Mouse (Mus musculus): ENCODE data around the gene Colca2. TPM values are rescaled to one million over a fixed set of nuclear protein-coding genes. Genes with fewer than 3 reads are reported as not detected.

The Colca2 gene
- polyA plus RNA-seq, 1 experiment from 2014 or later = 1.9 TPM

DNA sequence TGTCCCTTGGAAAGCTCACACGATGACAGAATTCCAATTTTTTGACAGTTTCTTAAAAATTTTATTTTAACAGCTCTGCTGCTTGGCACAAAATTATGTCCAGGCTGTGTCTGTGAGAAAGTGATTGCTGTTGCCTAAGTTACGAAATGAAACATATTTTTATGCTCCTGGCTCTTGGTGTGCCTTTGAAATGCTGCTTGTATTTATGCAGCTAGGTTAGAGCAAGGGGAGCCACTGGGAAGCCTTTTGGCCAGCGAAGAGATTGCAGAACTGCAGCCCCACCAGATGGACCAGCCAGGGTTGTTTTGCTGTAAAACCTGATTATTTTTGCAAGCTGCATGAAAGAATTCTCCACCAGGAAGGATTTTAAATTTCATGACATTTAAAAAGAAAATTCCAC is 26.8 kb upstream of the Colca2 start:
- no peaks in the 10 kb centered on the region for H3K36me3 ChIP-seq (replicated peaks)
- H3K9me3 ChIP-seq = no peaks in the 10 kb centered on the region
- no peak for DNase-seq (ENCODE audit: low spot score)
- no peak overlapping the region for H3K4me3 ChIP-seq
- 79% methylated on average over 3 of the region's 3 CpGs for WGBS
- no peaks in the 10 kb centered on the region for H3K27me3 ChIP-seq (replicated peaks; ENCODE audit: low read depth, poor library complexity, severe bottlenecking)
- H3K4me1 ChIP-seq = no peaks in the 10 kb centered on the region
- H3K27ac ChIP-seq (replicated peaks) = no peak overlapping the region

DNA sequence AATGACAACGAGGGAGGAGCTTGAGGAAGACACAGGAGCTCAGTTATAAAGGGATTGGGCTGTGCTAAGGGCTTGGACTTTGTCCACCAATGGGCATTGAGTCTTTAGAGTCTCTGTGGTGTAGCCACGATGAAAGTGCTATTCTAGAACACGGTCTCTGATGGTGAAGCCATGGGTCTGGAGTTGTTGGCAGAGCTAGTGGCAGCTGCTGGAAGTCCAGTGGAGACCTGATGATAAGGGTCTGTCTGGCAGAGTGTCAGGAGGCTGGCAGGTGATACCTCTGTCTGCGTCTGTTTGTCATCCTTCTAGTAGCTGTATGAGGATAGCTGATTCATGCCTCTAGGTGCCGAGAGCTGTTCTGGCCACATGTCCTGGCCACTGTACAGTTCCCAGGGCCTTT is 25.6 kb upstream of the Colca2 start:
- H3K36me3 ChIP-seq (replicated peaks) = no peaks in the 10 kb centered on the region
- no peak overlapping the region for H3K27ac ChIP-seq (replicated peaks)
- no peaks in the 10 kb centered on the region for H3K9me3 ChIP-seq
- DNase-seq (ENCODE audit: low spot score) = no peak
- H3K4me3 ChIP-seq = no peak overlapping the region
- H3K4me1 ChIP-seq = no peaks in the 10 kb centered on the region
- 79% methylated on average over 5 of the region's 5 CpGs for WGBS
- no peaks in the 10 kb centered on the region for H3K27me3 ChIP-seq (replicated peaks; ENCODE audit: low read depth, poor library complexity, severe bottlenecking)

DNA sequence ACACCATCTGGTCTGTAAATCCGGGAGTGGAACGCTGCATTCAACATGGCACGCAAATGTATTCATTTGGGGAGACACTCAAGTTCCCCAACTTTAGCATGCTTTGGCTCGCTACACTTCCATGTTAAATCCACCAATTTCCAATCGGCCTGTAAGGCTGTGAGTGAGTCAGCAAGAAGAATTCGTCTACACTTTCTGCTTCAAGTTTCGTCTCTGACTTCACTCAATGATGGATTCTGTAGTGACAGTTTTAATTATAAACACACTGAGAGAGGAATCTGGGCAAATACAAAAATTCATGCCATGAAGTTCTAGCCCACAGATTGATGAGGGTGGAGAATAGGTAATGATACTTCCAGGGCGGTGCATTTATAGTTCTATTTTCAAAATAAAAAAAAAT is 15.2 kb upstream of the Colca2 start:
- no peak overlapping the region for H3K27ac ChIP-seq (replicated peaks)
- no peaks in the 10 kb centered on the region for H3K4me1 ChIP-seq
- no peak overlapping the region for H3K4me3 ChIP-seq
- no peaks in the 10 kb centered on the region for H3K9me3 ChIP-seq
- no peak for DNase-seq (ENCODE audit: low spot score)
- 78% methylated on average over 8 of the region's 8 CpGs for WGBS
- no peaks in the 10 kb centered on the region; the same call in 1 of the 2 replicates for H3K27me3 ChIP-seq (replicated peaks; ENCODE audit: low read depth, poor library complexity, severe bottlenecking)
- H3K36me3 ChIP-seq (replicated peaks) = no peaks in the 10 kb centered on the region

DNA sequence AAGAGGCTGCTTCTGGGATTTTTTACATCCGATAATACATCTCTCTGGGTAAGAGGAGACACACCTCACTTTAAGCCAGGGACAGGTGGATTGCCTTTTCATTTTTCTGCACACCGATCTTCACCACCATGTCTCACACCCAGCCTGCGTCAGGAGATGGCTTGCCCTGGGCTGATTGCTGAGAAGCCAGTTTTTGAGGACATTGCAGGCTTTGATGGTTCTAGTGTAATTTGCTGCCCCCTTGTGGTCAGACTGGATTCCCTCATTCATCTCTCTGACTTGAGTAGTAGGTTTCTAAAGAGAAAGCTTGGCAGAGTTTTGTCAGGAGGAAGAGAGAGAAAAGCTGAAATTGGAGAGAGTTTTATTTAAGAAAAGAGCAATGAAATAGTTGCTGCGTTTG is 14.3 kb upstream of the Colca2 start:
- Histone ChIP-seq H3K36me3 (replicated peaks) (no peaks in the 10 kb centered on the region), H3K9me3 (no peaks in the 10 kb centered on the region), H3K4me1 (no peaks in the 10 kb centered on the region), H3K27ac (replicated peaks) (no peak overlapping the region), H3K27me3 (replicated peaks; ENCODE audit: low read depth, poor library complexity, severe bottlenecking) (no peaks in the 10 kb centered on the region; the same call in 1 of the 2 replicates), H3K4me3 (no peak overlapping the region)
- peak; percentile 81 for DNase-seq (ENCODE audit: low spot score)
- 42% methylated on average over 4 of the region's 4 CpGs for WGBS

GRCm38 (mm10) chr9:51290980-51291379 is 12.6 kb upstream of the Colca2 start:
- no peak overlapping the region for H3K27ac ChIP-seq (replicated peaks)
- H3K36me3 ChIP-seq (replicated peaks) = no peaks in the 10 kb centered on the region
- no peaks in the 10 kb centered on the region for H3K9me3 ChIP-seq
- WGBS = 76% methylated on average over 4 of the region's 4 CpGs
- H3K4me3 ChIP-seq = no peak overlapping the region
- no peak for DNase-seq (ENCODE audit: low spot score)
- no peaks in the 10 kb centered on the region; the same call in 1 of the 2 replicates for H3K27me3 ChIP-seq (replicated peaks; ENCODE audit: low read depth, poor library complexity, severe bottlenecking)
- no peaks in the 10 kb centered on the region for H3K4me1 ChIP-seq

- Histone ChIP-seq H3K4me1 (no peaks in the 10 kb centered on the region), H3K27ac (replicated peaks) (no peak overlapping the region), H3K9me3 (no peaks in the 10 kb centered on the region), H3K27me3 (replicated peaks; ENCODE audit: low read depth, poor library complexity, severe bottlenecking) (peaks cover 18% of the 10 kb centered on the region), H3K36me3 (replicated peaks) (no peaks in the 10 kb centered on the region), H3K4me3 (no peak overlapping the region)
- 65% methylated on average over 2 of the region's 2 CpGs for WGBS
- no peak for DNase-seq (ENCODE audit: low spot score)
Measured at GRCm38 (mm10) chr9:51286079-51286478, 7.7 kb upstream of the Colca2 start.

DNA sequence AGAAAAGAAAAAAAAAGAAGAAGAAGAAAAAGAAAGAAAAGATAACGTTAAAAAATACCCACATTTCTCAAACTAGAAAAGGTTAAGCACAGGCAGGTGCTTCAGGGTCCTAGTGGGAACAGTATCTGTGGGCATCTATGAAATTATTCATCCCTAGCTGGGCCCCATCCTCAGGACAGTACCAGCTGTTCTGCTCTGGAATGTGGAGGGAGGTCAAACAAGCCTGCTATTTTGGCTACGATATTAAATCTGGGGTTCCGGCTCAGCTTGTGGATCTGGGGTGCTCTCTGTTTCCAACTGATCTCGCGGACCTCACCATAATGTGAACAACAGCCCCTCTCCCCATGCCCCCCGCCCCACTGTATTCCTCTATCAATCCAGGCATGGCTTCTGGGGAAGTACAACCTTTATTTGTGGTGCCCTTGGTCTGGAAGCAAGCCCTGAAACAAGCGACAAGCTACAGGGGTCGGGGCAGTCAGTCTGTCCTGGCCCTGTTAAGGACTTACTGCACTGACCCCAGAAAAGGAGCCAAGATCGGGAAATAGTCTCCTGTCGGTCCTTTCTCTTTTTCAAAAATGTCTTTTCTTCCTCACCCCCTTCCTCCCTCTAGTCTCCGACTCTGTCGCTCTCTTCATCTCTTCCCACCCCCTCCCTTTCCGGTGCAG is 403 bp downstream of the Colca2 start:
- H3K4me3 ChIP-seq = peak overlapping the region; percentile 72
- H3K36me3 ChIP-seq (replicated peaks) = no peaks in the 10 kb centered on the region
- peaks cover 56% of the 10 kb centered on the region for H3K27me3 ChIP-seq (replicated peaks; ENCODE audit: low read depth, poor library complexity, severe bottlenecking)
- peak overlapping the region; percentile 84 for H3K27ac ChIP-seq (replicated peaks)
- 16% methylated on average over 13 of the region's 13 CpGs for WGBS
- DNase-seq (ENCODE audit: low spot score) = no peak
- H3K4me1 ChIP-seq = peaks cover 26% of the 10 kb centered on the region
- no peaks in the 10 kb centered on the region for H3K9me3 ChIP-seq

DNA sequence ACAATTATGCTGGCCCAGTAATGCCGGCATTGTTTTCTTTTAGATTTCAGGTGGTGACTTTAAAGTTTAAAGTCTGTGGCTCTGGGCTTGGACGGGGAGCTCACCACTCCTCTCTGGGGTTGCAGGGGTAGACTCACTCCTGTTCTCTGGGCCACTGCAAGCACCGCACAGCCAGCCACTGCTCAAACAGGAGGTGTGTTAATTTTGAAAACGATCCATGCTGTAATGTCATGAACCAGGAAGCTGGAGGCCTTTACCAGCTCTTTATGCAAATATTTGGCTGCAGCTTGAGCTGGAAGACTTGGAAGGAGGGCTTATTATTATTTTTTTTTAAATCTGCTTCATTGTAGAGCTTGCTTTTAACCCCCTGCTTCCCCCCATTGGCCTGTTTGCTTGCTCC is 3.7 kb downstream of the Colca2 start:
- Histone ChIP-seq H3K36me3 (replicated peaks) (no peaks in the 10 kb centered on the region), H3K27ac (replicated peaks) (no peak overlapping the region), H3K27me3 (replicated peaks; ENCODE audit: low read depth, poor library complexity, severe bottlenecking) (peaks cover 28% of the 10 kb centered on the region), H3K9me3 (no peaks in the 10 kb centered on the region), H3K4me1 (peaks cover 26% of the 10 kb centered on the region), H3K4me3 (no peak overlapping the region)
- no peak for DNase-seq (ENCODE audit: low spot score)
- WGBS = 27% methylated on average over 4 of the region's 4 CpGs

DNA sequence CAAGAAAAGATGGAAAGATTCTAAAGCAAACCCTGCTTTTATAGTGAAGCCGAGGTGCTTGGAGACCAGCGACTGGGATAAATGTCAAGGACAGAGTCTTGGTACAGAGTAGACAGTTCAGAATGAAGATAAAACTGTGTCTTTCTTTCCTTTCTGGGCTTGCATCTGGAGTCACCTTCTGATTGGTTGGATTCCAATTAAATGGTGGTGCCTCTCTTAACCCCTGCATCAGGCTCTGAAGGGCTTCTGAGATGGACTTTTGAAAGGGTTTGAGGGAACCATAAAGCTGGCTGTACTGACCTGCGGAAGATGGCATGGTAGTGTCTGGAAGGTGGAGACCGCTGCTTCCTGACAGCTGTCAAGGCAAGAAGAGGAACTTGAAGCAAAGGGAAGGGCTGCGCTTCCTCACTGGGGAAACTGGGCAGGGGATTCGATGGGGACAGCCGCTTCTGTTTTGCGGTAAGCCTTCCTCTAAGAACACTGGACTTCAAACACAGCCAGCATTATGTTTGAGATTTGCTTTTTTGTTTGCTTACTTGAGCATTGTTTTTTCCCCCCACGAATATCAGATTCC is 4.7 kb downstream of the Colca2 start:
- Histone ChIP-seq H3K9me3 (no peaks in the 10 kb centered on the region), H3K27me3 (replicated peaks; ENCODE audit: low read depth, poor library complexity, severe bottlenecking) (peaks cover 18% of the 10 kb centered on the region), H3K4me1 (peaks cover 18% of the 10 kb centered on the region), H3K27ac (replicated peaks) (no peak overlapping the region), H3K4me3 (no peak overlapping the region), H3K36me3 (replicated peaks) (no peaks in the 10 kb centered on the region)
- WGBS = 65% methylated on average over 9 of the region's 9 CpGs
- no peak for DNase-seq (ENCODE audit: low spot score)

DNA sequence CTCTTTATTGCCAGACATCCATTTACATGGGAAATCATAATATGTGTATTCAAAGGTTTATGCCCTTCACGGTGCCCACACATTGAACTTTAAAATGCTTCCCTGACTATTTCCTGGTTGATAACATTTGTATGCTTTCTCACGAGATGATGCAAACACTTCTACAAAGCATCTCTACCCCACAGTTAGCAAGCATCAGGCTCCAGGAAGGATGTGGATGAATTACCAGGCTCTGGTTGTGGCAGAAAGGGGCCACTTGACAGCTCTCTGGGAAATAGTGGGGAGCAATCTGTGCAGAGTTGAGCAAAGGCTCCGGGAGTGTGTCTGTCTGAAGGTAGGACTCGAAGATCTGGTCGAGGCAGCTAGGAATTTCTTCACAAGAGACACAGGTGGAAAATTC is 6.3 kb downstream of the Colca2 start:
- no peaks in the 10 kb centered on the region for H3K36me3 ChIP-seq (replicated peaks)
- peaks cover 12% of the 10 kb centered on the region for H3K27me3 ChIP-seq (replicated peaks; ENCODE audit: low read depth, poor library complexity, severe bottlenecking)
- no peak overlapping the region for H3K4me3 ChIP-seq
- H3K4me1 ChIP-seq = peaks cover 7% of the 10 kb centered on the region; the same call in 1 of the 2 replicates
- H3K9me3 ChIP-seq = no peaks in the 10 kb centered on the region
- 85% methylated on average over 5 of the region's 5 CpGs for WGBS
- no peak for DNase-seq (ENCODE audit: low spot score)
- H3K27ac ChIP-seq (replicated peaks) = no peak overlapping the region

DNA sequence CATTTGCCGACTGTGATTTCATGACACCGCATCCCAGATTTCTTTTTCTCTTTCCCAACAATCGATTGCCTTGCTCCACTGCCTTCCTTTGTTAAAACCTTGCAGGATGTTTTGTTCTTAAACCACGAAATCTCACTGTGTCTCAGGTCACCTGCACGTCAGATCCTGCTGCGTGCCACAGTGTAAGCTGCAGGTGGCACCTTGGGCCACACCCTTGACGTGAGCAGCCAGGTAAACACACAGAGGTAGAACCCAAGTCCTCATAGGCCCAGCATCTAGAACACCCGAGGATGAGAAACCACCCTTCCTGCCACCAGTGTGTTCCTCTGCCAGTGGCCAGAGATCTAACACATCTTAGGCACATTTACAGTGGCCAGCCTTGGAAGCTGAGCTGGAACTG is 7.3 kb downstream of the Colca2 start:
- H3K36me3 ChIP-seq (replicated peaks) = no peaks in the 10 kb centered on the region
- no peak for DNase-seq (ENCODE audit: low spot score)
- H3K4me3 ChIP-seq = no peak overlapping the region
- H3K27ac ChIP-seq (replicated peaks) = no peak overlapping the region
- no peaks in the 10 kb centered on the region for H3K9me3 ChIP-seq
- H3K4me1 ChIP-seq = peaks cover 7% of the 10 kb centered on the region; the same call in 1 of the 2 replicates
- H3K27me3 ChIP-seq (replicated peaks; ENCODE audit: low read depth, poor library complexity, severe bottlenecking) = peaks cover 6% of the 10 kb centered on the region
- WGBS = 75% methylated on average over 8 of the region's 8 CpGs

- Histone ChIP-seq H3K36me3 (replicated peaks) (no peaks in the 10 kb centered on the region), H3K27ac (replicated peaks) (no peak overlapping the region), H3K4me1 (peaks cover 2% of the 10 kb centered on the region; the same call in 1 of the 2 replicates), H3K27me3 (replicated peaks; ENCODE audit: low read depth, poor library complexity, severe bottlenecking) (peaks cover 6% of the 10 kb centered on the region; the same call in 1 of the 2 replicates), H3K9me3 (no peaks in the 10 kb centered on the region), H3K4me3 (no peak overlapping the region)
- 80% methylated on average over 5 of the region's 5 CpGs for WGBS
- DNase-seq (ENCODE audit: low spot score) = no peak
Measured at GRCm38 (mm10) chr9:51268852-51269251, 9.5 kb downstream of the Colca2 start.

- Histone ChIP-seq H3K27me3 (replicated peaks; ENCODE audit: low read depth, poor library complexity, severe bottlenecking) (no peaks in the 10 kb centered on the region), H3K9me3 (no peaks in the 10 kb centered on the region; the same call in 1 of the 2 replicates), H3K4me1 (no peaks in the 10 kb centered on the region), H3K27ac (replicated peaks) (no peak overlapping the region), H3K4me3 (no peak overlapping the region), H3K36me3 (replicated peaks) (no peaks in the 10 kb centered on the region)
- WGBS = 85% methylated on average over 5 of the region's 5 CpGs
- DNase-seq (ENCODE audit: low spot score) = no peak
Measured at GRCm38 (mm10) chr9:51258426-51258825, 19.9 kb downstream of the Colca2 start.
